Mouse (Mus musculus): ENCODE measurements at regions not wholly inside any gene's neighbourhood (a gene's known extent, or its start where the extent isn't known, plus 50 kb on each side); places are given as distances from the start of the nearest gene placed in this dataset.

GRCm38 (mm10) chr7:70166081-70166480 lies 200.5 kb downstream of the Nr2f2 start:
- TF ChIP-seq CTCF (IDR thresholded peaks at IDR 0.05; ENCODE audit: control insufficient read depth, insufficient read depth, insufficient replicate concordance, low read depth, low read length): no peak
- TF ChIP-seq POLR2A (IDR thresholded peaks at IDR 0.05; ENCODE audit: control insufficient read depth, low read depth, low read length): no peak
